Mouse (Mus musculus) lung, adult 18-20 months (tissue): Measurements from ENCODE around the gene Adamts3.

Source experiments
- DNase-seq, 2 experiments: peaks; one replicate each; pipeline ENCODE4 v3.0.0; 2022; ENCODE audit warnings: mixed read lengths in 2 of 2

Gene Adamts3

DNA sequence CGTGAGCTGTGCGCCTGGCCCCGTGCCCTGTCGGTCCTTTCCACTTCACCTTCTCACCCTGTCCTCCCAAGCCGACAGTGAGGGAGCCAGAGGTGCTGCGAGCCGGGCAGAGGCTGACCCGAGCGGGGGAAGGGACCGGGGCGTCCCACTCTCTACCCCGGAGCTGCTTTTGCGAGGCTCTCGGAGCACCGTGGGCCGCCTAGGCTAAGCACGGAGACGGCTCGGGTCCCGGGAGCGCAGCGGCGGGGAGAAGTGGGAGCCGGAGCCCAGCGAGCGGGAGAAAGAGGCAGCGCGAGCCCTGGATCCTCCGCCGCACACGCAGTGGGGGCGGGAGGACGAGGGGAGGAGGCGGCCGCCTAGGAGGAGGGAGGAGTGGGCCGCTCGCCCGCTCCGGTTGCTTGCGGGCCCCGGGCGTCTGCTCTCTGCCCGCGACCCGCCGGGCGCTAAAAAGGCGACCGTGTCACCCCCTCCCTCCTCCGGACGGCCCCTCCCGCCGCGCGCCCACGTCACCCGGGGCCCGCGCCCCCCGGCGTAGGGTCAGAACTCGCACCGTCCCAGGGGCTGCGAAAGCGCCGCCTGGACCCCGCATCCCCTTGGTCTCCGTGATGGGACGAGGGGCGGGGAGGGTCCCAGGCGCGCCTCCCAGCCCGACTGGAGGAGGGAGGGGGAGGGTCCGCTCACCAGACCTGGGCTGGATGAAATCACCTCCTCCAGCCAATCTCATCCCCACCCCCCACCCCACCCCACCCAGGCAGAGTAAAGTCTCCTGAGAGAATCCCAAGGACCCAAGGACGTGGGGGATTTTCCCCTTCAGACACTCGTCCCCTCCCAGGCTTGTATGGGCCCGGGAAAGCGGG lies at the start of gene Adamts3:
Adamts3 (minus strand) TSS at position 284 of the 857 bp plus-strand sequence.
- DNase-seq, result peak; percentile 29 to 41

DNA sequence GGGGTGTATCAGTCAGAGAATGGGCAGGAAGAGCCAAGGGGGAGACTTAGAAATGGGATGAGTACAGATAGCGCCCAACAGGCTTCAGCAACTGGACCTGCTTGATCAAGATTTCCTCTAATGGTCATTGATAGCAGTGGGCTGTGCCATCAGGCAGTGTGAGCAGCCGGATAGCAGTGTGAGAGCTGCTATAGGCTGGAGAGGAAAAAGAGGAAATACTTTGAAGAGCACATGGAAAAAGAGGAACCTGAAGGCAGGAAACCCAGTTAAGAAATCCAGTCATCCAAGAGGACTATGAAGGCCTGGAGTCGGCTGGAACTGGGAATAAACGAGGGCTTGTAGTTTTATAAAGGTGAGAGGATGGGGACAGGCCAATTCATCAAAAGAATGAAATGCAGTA lies 48.4 kb upstream of the Adamts3 start:
- no peak for DNase-seq

DNA sequence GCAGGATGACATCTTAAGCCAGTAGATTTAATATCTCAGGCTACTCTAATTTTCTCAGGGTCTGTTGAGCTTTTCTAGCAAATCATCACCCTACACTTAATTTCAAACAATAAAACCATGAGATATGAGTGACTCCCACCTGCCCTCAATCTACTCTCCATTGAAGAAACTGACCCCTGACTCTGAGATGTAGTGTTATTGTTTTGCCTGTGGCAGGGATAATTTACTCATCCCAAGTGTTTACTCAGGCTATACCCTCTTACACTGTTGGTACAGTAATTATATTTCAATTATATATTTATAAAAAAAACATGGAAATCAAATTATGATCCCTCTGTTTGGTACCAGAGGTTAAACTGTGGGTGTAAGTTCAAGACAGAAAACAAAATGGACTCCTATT lies 29.2 kb upstream of the Adamts3 start:
- no peak for DNase-seq

DNA sequence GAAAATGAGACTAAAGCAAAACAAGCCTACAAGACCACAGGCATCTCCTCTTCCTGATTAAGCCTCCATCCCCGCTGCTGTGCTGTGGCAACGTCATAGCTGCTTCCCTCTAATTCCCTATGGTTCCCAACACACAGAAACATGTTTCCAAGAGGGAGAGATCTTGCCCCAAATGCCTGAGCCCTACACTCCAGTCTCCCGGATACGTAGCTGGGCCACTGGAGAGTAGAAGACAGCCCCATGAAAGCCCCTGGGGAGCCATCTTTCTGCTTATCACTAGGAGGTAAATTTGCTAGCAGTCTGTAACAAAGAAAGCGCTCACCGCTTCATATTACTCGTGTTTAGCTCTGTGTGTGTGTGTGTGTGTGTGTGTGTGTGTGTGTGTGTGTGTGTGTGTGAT lies 28.8 kb upstream of the Adamts3 start:
- no peak for DNase-seq

DNA sequence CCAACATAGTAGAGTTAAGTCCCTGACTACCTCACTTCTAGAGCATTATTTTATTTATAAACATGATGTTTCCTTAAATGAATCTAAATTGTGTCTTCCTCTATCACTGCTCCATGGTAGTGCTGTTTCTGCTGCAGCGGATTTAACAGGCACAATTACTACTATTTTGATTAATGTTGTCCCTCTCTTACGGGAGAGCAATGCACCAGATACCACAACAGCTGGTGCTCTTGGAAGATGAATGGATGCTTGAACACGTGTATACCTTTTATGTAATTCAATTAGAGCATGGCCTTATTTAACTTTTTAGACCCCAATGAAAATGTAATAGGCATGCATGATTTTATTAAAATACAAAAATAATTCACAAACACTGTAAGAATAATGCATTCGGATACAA lies 28.4 kb upstream of the Adamts3 start:
- no peak for DNase-seq

DNA sequence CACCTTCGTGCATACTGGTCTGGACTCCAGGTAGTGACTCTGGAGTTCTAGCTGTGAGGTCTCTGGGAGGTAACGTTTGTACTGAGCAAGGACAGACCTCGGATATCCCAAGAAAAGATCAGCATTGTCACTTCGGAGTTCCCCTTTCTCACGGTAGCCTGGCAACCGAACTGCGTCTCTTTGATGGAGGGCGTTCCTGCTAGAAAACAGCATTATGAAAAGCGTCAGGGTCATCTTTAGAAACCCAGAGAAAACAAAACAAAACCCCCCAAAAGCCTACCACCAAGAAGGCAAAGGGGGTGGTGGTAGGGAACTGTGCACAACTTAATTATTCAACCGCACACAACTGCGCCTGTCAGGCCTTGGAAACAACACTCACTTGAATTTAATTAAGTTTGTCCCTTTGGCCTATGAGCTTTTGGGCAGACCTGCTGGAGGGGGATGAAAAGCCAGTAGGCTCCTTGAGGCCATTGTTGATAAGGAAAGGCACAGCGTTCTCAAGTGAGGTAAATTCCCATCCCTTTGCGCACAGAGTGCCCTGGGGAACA lies 23.8 kb upstream of the Adamts3 start:
- DNase-seq, result no peak

DNA sequence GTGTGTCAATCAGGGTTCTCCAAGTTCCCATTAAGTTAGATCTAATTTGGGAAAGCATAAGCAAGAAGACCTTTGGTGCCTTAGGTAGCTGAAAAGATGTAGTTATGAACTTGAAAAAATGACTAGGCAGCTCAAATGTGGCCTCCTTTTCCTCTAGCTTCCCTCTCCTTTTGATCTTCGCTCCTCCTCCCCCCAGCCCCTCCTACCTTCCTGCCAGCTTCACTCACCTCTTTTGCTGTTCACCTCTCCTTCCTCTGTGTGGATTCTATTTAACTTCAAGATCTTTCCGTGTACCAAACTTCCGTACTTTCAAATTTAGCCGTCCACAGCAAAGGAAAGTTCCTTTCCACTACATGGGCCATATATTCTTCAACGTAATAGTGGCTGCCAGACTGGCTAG lies 17.9 kb upstream of the Adamts3 start:
- DNase-seq, result no peak

DNA sequence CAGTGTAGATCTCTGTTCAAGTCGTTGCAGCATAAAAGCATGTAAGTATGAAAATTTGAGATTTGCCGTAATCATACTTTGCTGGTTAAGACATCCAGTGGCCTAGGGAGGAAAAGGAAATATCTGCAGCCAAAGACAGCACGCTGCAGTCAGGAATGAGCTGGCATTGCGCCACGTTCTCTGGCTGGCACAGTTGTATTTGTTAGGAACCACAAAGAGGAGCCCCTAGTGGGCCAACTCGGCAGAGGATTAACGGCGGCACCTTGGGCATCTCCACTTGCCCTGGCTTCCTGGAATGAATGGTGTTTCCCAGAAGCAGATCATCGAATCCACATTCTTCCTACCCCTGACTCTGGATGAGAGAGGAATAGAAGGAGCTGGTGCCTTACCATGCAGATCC lies 14.4 kb upstream of the Adamts3 start:
- DNase-seq, result peak; percentile 12 to 20

DNA sequence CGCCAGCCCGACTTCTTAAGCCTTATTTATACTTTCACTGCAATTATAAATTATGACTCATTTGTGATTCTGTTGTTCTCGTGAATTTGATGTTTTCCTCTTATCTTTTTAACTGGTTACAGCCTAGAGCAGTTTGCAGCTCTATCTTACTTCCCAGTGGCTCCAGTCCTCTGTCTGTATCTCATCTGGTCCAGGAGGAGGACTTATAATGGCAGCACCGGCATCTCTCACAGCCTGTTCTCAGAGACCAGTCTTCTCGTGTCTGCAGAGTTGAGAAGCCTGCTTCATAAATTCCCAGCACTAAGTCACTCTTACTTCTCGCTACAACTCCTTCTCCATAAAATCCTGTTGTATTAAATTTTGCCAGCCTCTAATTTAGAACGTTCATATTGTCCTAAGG lies 12.4 kb upstream of the Adamts3 start:
- no peak for DNase-seq

DNA sequence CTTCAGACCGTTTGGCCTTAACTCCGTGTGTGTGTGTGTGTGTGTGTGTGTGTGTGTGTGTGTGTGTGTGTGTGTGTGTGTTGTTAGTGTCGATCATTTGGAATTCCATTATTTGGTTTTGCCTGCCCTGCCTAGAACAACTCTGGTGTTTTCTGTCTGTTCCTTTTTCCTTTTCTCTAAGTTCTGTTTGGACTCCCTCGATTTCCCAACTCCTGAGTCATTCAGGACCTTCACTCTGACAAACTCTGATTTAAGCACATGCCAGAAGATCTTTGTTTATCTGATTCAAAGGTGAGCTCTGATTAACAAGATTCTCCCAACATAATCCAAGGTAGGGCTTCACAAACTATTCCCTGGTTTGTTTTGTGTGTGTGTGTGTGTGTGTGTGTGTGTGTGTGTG lies 1.9 kb upstream of the Adamts3 start:
- DNase-seq, result no peak

DNA sequence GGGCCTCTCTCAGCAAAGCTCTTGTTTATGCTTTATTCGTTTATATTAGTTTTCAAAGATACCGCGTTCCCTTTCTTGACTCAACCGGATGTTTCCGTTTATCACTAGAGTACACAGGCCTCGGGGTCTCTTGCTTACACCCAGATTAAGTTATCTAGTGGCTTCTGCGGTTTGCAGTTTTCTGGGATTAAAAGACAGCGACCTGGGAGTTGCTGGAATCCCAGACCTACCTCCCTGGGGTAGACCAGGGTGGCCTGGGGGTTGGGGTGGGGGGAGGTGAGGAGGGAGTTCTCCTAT lies 722 bp upstream of the Adamts3 start:
- DNase-seq, result no peak

DNA sequence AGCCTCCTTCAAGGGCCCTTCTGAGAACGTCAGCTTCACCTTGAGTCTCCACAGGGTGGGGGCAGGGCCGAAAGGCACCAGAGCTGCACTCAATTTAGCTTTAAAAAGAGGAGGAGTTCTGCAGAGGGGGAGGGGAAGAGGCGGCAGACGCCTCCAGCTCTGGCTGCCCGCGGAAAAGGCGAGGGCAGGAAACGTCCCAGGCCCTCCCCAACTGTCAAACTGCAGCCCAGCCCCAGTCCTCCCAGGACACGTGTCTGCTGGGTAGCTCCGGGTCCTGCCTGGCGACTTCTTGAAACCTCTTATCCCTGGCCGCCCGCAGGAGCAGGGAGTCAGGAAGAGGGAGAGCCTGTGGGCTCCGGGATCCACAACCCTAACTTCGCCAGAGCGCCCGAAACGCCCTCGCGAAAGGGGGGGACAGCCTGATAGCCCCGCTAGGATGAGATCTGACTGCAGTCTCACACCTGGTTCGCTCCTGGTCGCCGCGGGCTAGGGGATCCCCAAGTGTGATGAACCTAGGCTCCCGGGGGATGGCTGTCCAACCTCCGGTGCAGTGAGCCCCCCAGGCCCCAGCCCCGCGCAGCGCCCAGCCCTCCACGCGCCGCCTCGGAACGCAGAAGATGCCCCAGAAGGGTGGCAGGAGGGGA lies 921 bp downstream of the Adamts3 start:
- DNase-seq, result peak; percentile 54 to 74

DNA sequence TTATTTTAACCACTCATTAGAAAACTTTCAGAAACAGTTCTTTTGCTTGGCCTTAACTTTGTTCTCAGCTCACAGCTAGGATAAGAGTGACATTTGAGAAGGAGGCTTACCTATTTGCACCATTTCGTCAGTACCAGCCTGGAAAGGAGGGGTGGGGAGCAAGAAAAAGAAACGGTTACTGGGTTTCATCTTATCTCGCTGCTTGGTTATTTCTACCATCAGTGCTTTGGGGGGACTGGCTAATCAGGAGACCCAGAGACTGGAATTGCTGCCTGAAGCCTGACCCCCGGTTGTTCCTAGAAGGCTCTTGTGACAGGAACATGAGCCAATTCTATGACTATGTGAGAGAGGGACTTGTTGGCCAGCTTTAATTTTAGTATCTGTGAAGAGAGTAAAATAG lies 1.7 kb downstream of the Adamts3 start:
- DNase-seq, result no peak

DNA sequence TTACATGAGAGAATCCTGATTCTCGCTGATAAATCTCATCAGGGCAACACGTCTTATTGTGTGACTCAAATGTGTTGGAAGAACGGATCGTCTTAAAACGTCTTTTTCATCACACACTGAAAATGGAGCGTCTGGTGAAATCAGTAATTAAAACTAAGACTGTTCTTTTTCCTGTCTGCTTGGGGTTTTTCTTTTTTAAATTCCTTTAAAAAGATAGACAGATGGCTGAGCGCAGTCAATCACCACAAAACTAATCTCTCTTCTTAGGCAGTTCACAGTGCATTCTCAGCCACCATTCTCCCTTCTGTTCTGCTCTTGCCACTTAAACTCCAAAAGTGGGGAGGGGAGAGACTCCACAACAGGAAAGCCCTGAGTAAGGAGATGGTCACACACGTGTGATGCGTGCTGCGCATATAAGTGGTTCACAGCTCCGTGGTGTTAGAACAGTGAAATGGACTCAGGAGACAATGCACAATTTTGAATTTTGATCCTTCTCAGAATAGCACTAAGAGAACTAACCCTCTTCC lies 4.2 kb downstream of the Adamts3 start:
- DNase-seq, result no peak

DNA sequence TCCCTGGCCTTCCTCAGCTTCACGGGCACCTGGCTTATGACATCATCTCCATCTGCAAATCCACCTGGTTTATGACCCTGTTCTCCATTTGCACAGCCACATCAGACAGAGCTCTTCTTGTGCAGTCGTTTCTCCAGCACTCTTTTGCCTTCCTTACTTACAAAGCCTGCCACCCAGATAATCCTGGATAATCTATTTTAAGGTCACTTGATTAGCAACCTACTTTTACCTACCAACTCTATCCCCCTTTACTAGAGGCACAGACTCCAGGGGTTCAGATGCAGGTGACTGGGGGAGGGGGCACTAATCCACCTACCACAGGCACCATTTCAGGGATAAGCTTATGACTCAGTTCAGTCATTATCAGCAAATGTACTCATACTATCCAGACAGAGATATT lies 10.5 kb downstream of the Adamts3 start:
- no peak for DNase-seq

DNA sequence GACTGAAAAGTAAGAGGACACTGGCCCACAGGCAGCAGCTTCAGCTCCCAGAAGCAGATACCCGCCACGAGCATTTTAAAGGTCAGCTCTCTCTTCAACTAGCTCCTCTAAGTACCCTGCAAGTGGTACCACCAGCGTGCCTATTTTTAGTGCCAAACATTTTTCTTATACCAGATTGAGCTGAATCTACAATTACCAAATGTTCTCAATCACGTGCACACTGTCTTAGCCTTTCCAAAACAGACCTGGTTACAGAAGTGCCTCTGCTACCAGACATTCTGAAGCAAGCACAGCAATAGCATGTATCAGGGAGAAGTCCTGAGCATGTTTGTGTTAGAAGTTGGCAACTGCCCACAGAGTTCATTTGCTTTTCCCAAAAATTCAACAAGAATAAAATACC lies 23.5 kb downstream of the Adamts3 start:
- DNase-seq, result no peak

DNA sequence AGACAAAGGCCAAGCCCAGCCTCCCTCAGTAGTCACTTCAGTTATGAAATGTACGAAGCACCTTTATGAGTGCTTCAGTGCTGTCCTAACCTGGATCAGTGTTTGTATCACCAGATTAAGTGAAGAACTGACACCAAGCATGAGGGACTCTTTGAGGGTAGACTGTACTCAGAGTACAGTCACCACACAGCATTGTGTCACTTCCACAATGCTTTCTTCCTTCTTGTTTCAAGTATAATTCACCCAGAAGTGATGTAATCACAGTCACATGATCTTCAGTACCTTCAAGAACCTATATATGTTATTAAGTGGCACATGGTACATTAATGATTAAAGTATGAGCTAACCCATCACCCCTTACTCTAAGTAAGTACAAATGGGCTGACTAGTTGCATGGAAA lies 24.3 kb downstream of the Adamts3 start:
- DNase-seq, result no peak

DNA sequence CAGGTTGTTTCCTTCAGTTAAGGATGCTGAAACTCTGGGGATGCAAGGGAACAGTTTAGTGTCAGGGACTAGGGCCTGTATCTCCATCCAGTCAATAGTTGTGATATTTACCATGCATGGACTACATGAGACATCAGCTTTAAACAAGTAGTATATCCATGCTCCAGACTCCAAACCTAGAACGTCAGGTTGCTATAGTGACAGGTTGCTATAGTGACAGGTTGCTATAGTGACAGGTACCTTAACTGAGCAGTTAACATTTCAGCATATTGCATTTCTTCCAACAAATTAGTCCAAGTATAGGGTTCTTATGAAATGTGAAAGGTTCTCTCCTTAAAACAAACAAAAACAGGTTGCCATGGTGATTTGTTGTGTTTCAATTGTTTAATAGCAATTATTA lies 36.6 kb downstream of the Adamts3 start:
- no peak for DNase-seq

DNA sequence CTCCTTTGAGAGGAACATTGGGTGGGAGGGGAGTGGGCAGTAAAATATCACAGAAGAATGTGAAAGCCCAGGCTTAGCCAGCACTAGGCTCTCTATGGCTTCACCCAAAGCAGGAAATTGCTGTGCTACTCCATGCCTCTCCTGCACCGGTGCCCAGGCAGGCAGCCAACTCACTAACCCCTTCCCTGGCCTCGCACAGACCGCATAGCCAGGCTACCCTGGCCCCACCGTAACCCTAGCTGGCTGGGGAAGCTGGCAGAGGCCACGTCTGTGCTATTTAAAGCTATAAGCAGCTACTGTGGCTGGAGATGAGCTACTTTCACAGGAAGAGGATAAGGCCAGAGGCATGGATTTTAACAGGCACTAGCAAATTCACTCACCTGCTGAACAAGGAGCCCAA lies 38.8 kb downstream of the Adamts3 start:
- DNase-seq, result peak; percentile 5 to 29

DNA sequence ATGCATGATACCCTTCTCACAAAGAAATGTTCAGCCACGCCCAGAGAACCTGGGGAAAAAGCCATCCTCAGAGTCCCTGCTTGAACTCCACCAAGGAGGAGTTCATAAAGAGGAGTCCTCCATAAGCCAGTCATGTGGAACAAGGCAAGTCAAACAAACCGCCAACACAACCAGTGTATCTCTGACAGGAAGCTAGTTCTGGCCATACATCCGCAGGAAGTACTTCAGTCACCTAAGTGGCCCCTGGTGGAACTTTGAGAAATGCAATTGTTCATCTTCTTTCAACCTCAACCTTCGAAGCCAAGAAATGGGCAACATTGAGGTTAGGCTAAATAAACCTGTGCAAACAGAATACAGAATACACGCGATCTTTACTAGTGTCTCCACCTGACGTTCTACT lies 39.7 kb downstream of the Adamts3 start:
- no peak for DNase-seq

DNA sequence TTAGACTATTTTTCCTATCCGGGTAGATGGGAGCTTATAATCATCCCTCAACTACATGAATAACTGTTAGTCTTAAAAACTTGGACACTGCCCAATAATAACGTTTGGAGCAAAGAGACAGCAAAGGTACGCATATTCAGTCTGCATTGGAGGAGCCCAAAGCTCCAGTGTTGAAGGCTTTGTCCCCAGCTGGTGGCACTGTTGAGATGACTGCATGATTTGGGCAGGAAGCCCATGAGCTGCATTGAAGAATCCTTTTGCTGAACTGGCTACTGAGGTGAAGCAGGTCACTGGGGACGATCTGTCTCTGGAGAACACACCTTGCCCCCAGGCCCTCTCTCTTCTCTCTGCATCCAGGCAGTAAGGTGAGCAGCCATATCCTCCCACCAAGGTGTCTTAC lies 43.5 kb downstream of the Adamts3 start:
- peak in 1 of 2 experiments; percentile 14 for DNase-seq

DNA sequence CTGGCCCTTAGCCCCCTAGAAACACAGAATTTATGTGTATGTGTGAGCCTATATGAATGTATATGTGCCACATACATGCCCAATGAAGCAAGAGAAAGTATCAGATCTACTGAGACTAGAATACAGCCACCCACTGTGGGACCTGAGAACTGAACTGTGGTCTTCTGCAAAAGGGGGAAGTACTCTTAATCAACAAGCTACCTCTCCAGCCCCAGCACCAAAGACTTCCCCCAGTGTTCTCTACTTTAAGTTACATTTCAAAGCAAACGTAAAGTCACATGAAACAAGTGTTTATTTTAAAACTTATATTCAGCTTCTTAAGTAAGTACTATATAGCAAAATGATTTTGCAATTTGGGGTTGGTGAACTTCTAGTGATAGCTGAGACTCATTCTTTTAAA lies 62.0 kb downstream of the Adamts3 start:
- no peak for DNase-seq

DNA sequence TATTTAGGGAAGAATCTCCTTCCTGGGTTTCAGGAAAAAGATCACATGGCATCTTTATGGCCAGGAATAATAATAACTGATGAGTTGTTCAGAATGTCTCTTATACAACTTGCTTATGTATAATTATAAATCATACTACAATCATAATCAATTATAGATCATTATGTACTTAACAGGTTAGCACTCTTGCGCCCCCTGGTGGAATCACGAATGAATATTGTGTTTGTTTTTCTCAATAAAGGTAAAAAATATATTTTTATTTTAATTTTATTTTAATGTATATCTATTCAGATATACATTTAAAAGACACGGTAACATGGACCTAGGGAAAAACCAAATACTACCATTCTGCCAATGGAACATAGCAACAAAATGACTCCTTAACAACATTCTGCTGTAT lies 63.6 kb downstream of the Adamts3 start:
- no peak for DNase-seq

DNA sequence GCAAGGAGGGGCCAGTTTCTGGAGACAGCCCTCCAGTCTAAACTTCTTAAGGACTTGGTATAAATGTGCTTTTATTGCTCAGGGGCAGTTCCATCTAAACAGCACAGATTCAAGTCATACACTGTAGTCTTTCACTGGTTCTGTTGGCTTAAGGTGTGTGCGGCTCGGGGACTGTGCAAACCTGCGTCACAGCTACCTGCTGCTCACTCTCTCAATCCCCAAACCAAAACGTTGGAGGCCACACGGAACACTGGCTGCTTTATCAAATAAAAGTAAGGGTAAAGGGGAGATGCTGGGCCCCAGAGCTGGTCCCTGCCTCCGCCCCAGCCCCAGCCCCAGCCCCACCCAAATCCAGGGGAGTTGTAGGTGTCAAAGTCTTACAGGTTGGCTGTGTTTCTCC lies 66.5 kb downstream of the Adamts3 start:
- DNase-seq, result no peak
